Mouse (Mus musculus): ENCODE results near the gene Mrc2. TPM values are rescaled to one million over a fixed set of nuclear protein-coding genes. Genes with fewer than 3 reads are reported as not detected.

The Mrc2 gene
- polyA plus RNA-seq, 1 experiment from 2014 or later, result 10.7 TPM

GRCm38 (mm10) chr11:105281763-105282459 is 10.5 kb upstream of the Mrc2 start:
- ATAC-seq (ENCODE audit: insufficient read depth, low FRiP score, low read depth), result no peak
- H3K4me3 ChIP-seq (replicated peaks), result no peak overlapping the region
- H3K9me3 ChIP-seq, result no peaks in the 10 kb centered on the region
- H3K27me3 ChIP-seq (replicated peaks), result no peaks in the 10 kb centered on the region
- H3K9ac ChIP-seq, result no peak overlapping the region
- H3K27ac ChIP-seq, result no peak overlapping the region
- no peak overlapping the region for H3K4me2 ChIP-seq
- 88% methylated on average over 12 of the region's 12 CpGs for WGBS
- H3K4me1 ChIP-seq, result peaks cover 8% of the 10 kb centered on the region
- H3K36me3 ChIP-seq, result peaks cover 45% of the 10 kb centered on the region

DNA sequence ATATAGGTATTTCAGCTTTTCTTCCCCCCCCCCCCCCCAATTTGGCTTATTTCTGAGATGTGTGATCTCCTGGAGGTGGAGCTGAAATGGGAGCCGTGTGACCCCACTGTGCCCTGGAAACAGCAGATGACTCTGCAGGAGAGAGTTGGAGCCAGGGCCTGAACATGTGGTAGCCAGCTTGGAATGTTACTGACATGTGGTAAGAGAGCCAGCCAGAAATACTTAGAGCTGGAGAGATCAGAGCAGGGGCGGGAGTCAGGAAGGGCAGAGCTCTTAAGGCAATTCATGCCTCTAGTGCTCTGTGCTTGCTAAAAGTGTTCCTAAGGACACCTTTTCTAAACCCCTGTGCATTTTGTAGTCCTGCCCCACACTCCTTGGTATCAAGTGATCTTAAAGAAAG is 10.0 kb upstream of the Mrc2 start:
- WGBS, result 51% methylated on average over 2 of the region's 2 CpGs
- H3K36me3 ChIP-seq, result peaks cover 40% of the 10 kb centered on the region
- ATAC-seq (ENCODE audit: insufficient read depth, low FRiP score, low read depth), result no peak
- peaks cover 8% of the 10 kb centered on the region for H3K4me1 ChIP-seq
- no peak overlapping the region for H3K9ac ChIP-seq
- H3K4me2 ChIP-seq, result no peak overlapping the region
- H3K4me3 ChIP-seq (replicated peaks), result no peak overlapping the region
- H3K27me3 ChIP-seq (replicated peaks), result no peaks in the 10 kb centered on the region
- no peaks in the 10 kb centered on the region for H3K9me3 ChIP-seq
- no peak overlapping the region for H3K27ac ChIP-seq

DNA sequence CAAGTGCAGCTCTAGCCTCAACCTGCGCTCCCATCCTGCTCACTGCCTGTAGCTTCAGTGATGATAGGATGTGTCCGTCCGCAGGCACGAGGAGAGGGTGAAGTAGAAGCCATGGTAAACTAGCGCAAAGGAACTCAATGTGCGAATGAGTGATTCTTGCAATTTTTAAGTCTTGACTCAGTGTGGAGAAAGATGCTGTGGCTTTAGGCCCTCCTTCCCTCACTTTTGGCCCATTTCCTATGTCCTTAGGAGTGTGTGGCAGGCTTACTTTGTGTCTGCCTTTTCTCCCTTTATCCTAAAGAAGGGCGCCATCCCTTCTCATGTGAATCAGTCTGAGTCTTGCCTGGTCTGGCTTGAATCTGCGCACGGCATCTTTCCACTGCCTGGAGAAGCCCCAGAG is 9.4 kb upstream of the Mrc2 start:
- H3K9ac ChIP-seq, result no peak overlapping the region
- peaks cover 8% of the 10 kb centered on the region for H3K4me1 ChIP-seq
- H3K36me3 ChIP-seq, result peaks cover 38% of the 10 kb centered on the region
- H3K27me3 ChIP-seq (replicated peaks), result no peaks in the 10 kb centered on the region
- no peak for ATAC-seq (ENCODE audit: insufficient read depth, low FRiP score, low read depth)
- no peak overlapping the region for H3K4me2 ChIP-seq
- H3K27ac ChIP-seq, result no peak overlapping the region
- WGBS, result 94% methylated on average over 9 of the region's 9 CpGs
- H3K9me3 ChIP-seq, result no peaks in the 10 kb centered on the region
- no peak overlapping the region for H3K4me3 ChIP-seq (replicated peaks)

GRCm38 (mm10) chr11:105285720-105286119 is 6.7 kb upstream of the Mrc2 start:
- Histone ChIP-seq H3K4me1 (peaks cover 8% of the 10 kb centered on the region), H3K9ac (no peak overlapping the region), H3K27me3 (replicated peaks) (no peaks in the 10 kb centered on the region), H3K36me3 (peaks cover 27% of the 10 kb centered on the region), H3K4me2 (0 out of 2 replicates have a peak overlapping the region, but pooled peaks have one; percentile 14), H3K27ac (peak overlapping the region; percentile 48), H3K4me3 (replicated peaks) (no peak overlapping the region), H3K9me3 (no peaks in the 10 kb centered on the region)
- peak; percentile 78 for ATAC-seq (ENCODE audit: insufficient read depth, low FRiP score, low read depth)
- WGBS, result 32% methylated on average over 3 of the region's 3 CpGs

DNA sequence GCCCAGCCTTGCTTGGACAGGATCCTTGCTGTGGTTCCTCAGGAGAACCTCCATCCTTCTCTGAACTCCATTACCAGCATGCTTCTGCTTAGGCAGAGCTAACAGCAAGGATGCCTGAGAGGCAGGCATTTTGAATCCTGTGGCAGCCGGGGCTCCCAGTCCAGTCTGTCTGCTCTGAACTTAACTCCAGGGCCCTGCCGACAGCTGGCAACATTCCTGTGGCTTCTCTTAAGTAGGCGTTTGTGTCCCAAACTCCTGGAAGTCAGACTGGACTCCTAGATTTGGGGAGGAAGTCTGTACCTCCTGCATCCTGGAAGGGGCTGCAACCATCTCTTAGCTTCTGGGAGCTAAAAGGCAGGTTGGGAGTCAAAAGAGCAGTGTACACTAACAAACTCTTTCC is 3.0 kb upstream of the Mrc2 start:
- no peak for ATAC-seq (ENCODE audit: insufficient read depth, low FRiP score, low read depth)
- Histone ChIP-seq H3K9ac (no peak overlapping the region), H3K27me3 (replicated peaks) (0 out of 2 replicates have a peak, but pooled peaks cover 10% of the 10 kb centered on the region), H3K4me3 (replicated peaks) (no peak overlapping the region), H3K27ac (no peak overlapping the region), H3K36me3 (peaks cover 7% of the 10 kb centered on the region), H3K9me3 (no peaks in the 10 kb centered on the region), H3K4me2 (no peak overlapping the region), H3K4me1 (peaks cover 30% of the 10 kb centered on the region)
- 54% methylated on average over 3 of the region's 3 CpGs for WGBS

GRCm38 (mm10) chr11:105291681-105292123 is 741 bp upstream of the Mrc2 start:
- 0 out of 2 replicates have a peak, but pooled peaks cover 10% of the 10 kb centered on the region for H3K27me3 ChIP-seq (replicated peaks)
- H3K9me3 ChIP-seq, result no peaks in the 10 kb centered on the region
- peak overlapping the region; percentile 93 for H3K27ac ChIP-seq
- H3K4me1 ChIP-seq, result peaks cover 26% of the 10 kb centered on the region; the same call in 1 of the 2 replicates
- H3K4me3 ChIP-seq (replicated peaks), result peak overlapping the region; percentile 64
- no peak for ATAC-seq (ENCODE audit: insufficient read depth, low FRiP score, low read depth)
- 13% methylated on average over 10 of the region's 10 CpGs for WGBS
- H3K4me2 ChIP-seq, result peak overlapping the region; percentile 88
- no peaks in the 10 kb centered on the region for H3K36me3 ChIP-seq
- peak overlapping the region; percentile 69 for H3K9ac ChIP-seq

DNA sequence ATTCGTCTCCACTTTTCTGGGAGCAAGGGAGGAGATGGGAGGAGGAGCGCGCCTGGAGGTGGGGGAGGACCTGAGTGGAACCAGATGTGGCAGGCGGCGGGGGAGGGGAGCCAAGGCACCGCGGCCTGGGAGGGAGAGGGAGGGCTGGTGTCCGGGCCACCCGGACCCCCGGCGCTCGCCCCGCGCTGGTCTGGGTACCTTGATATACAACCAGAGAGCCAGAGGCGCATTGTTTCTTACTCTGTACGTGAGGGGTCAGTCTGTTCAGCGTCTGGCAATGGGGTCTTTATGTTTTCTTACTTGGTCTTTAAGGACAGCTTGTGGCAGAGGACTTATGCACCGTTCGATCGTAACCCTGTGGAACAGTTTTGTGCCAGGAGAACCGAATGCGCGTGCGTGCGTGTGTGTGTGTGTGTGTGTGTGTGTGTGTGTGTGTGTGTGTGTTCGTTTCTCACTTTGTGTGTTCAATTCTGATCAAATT is 698 bp downstream of the Mrc2 start:
- Histone ChIP-seq H3K27ac (peak overlapping the region; percentile 93; the same call in 1 of the 2 replicates), H3K36me3 (no peaks in the 10 kb centered on the region), H3K4me2 (peak overlapping the region; percentile 88), H3K4me3 (replicated peaks) (peak overlapping the region; percentile 64), H3K4me1 (peaks cover 26% of the 10 kb centered on the region; the same call in 1 of the 2 replicates), H3K27me3 (replicated peaks) (0 out of 2 replicates have a peak, but pooled peaks cover 10% of the 10 kb centered on the region), H3K9ac (peak overlapping the region; percentile 69; the same call in 1 of the 2 replicates), H3K9me3 (no peaks in the 10 kb centered on the region)
- 2% methylated on average over 26 of the region's 26 CpGs for WGBS
- ATAC-seq (ENCODE audit: insufficient read depth, low FRiP score, low read depth), result peak; percentile 28; the same call in 1 of the 2 replicates

GRCm38 (mm10) chr11:105293901-105294494 is 1.6 kb downstream of the Mrc2 start:
- 10% methylated on average over 9 of the region's 9 CpGs for WGBS
- peak overlapping the region; percentile 88 for H3K4me2 ChIP-seq
- H3K27ac ChIP-seq, result peak overlapping the region; percentile 93
- 0 out of 2 replicates have a peak, but pooled peaks cover 10% of the 10 kb centered on the region for H3K27me3 ChIP-seq (replicated peaks)
- no peaks in the 10 kb centered on the region for H3K36me3 ChIP-seq
- ATAC-seq (ENCODE audit: insufficient read depth, low FRiP score, low read depth), result no peak
- peak overlapping the region; percentile 64 for H3K4me3 ChIP-seq (replicated peaks)
- H3K9ac ChIP-seq, result peak overlapping the region; percentile 0; the same call in 1 of the 2 replicates
- no peaks in the 10 kb centered on the region for H3K9me3 ChIP-seq
- H3K4me1 ChIP-seq, result peaks cover 26% of the 10 kb centered on the region; the same call in 1 of the 2 replicates

DNA sequence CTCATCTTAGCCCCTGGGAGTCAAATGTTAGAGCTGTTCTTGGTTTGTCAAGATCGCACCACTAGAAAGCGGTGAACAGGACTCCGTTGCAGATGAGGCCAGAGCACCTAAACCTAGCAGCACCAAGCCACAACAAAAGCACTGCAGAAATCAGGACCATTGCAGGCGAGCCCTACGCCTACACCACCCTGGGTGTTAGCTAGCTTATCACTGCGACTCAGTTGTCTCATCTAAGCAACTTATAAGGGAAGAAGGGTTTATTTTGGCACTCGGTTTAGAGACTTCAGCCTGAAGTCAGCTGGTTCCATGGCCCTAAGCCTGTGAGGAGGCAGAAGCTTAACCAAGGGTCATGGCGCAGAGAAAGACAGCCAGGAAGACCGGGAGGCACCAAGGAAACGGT is 3.6 kb downstream of the Mrc2 start:
- Histone ChIP-seq H3K4me1 (peaks cover 25% of the 10 kb centered on the region; the same call in 1 of the 2 replicates), H3K9ac (no peak overlapping the region), H3K27ac (no peak overlapping the region), H3K36me3 (no peaks in the 10 kb centered on the region), H3K4me2 (no peak overlapping the region), H3K4me3 (replicated peaks) (no peak overlapping the region), H3K9me3 (no peaks in the 10 kb centered on the region), H3K27me3 (replicated peaks) (0 out of 2 replicates have a peak, but pooled peaks cover 10% of the 10 kb centered on the region)
- no peak for ATAC-seq (ENCODE audit: insufficient read depth, low FRiP score, low read depth)
- 88% methylated on average over 10 of the region's 10 CpGs for WGBS

GRCm38 (mm10) chr11:105310197-105310596 is 17.8 kb downstream of the Mrc2 start:
- ATAC-seq (ENCODE audit: insufficient read depth, low FRiP score, low read depth), result no peak
- H3K36me3 ChIP-seq, result no peaks in the 10 kb centered on the region
- H3K9ac ChIP-seq, result no peak overlapping the region
- no peaks in the 10 kb centered on the region for H3K27me3 ChIP-seq (replicated peaks)
- H3K27ac ChIP-seq, result no peak overlapping the region
- H3K4me3 ChIP-seq (replicated peaks), result no peak overlapping the region
- peaks cover 28% of the 10 kb centered on the region for H3K4me1 ChIP-seq
- 83% methylated on average over 7 of the region's 7 CpGs for WGBS
- no peaks in the 10 kb centered on the region for H3K9me3 ChIP-seq
- no peak overlapping the region for H3K4me2 ChIP-seq

DNA sequence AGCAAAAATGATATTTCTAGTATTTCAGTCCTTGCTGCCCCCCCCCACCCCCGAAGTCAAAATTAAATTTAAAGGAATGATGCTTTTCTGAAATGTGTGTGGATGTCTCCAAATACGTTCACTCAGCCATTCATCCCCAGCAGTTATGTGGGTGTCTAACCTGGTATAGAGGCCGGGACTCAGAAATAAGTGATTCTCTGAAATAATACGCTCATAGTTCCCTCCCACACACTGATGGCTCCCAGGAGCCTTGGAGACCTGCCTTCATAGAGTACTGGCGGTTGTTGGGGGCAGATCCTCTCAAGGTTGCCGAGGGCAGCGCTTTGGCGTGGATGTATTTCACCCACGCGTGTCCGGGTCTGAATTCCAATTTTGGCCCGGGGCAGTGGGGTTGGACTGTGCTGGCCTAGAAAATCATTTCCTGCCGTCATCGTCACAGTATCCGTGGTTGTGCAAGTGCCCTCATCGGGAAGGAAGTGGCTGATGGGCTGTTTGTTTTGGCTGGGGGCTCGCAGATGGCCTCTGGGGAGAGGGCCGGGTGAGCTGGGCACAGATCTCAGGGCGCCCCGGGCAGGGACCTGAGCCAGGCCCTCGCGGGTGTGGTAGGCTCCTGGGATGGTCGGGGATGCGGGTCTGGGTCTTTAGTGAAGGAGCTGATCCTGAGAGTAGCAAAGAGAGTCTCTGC is 19.0 kb downstream of the Mrc2 start:
- WGBS, result 69% methylated on average over 24 of the region's 24 CpGs
- Histone ChIP-seq H3K4me3 (replicated peaks) (no peak overlapping the region), H3K4me1 (peaks cover 28% of the 10 kb centered on the region), H3K9ac (no peak overlapping the region), H3K4me2 (peak overlapping the region; percentile 25; the same call in 1 of the 2 replicates), H3K27ac (no peak overlapping the region), H3K9me3 (no peaks in the 10 kb centered on the region), H3K27me3 (replicated peaks) (no peaks in the 10 kb centered on the region), H3K36me3 (no peaks in the 10 kb centered on the region)
- ATAC-seq (ENCODE audit: insufficient read depth, low FRiP score, low read depth), result no peak

Data from stomach, embryonic 15.5 days (tissue).